Mouse (Mus musculus) effector memory CD4-positive, alpha-beta T cell, adult 7 months (primary cell): ENCODE measurements around the gene Stom. TPM values are rescaled to one million over a fixed set of nuclear protein-coding genes. Genes with fewer than 3 reads are reported as not detected.

ENCODE experiments used
- polyA plus RNA-seq: library from polyadenylated mRNA; unstranded; fragments of 100-300 nt; shearing (Covaris generic); gene quantifications from one replicate; pipeline ENCODE4 v1.2.1, GENCODE M21; 2017

The Stom gene
- polyA plus RNA-seq = 0.26 TPM

GRCm38 (mm10) chr2:35336388-35337280 is at the start of gene Stom:
Stom (minus strand) TSS chr2:35336976.

GRCm38 (mm10) chr2:35367629-35368028 is 30.9 kb upstream of the Stom start, which contains the start of gene 4930568D16Rik:
4930568D16Rik (minus strand) TSS chr2:35367729.

Other genes with a start within 250 kb of the Stom start
- gene AI182371, start 235.4 kb downstream of the Stom start, polyA plus RNA-seq = 4.2 TPM
- gene Cntrl, start 227.5 kb downstream of the Stom start, polyA plus RNA-seq = 100 TPM
- gene Rab14, start 135.9 kb downstream of the Stom start, polyA plus RNA-seq = 221 TPM
- gene Gsn, start 80.6 kb downstream of the Stom start, polyA plus RNA-seq = 4.0 TPM
- not detected for gene 4930568D16Rik, start 30.8 kb upstream of the Stom start, polyA plus RNA-seq
- gene 4930402F06Rik, start 60.2 kb upstream of the Stom start, polyA plus RNA-seq = not detected
- gene Ggta1, start 126.3 kb upstream of the Stom start, polyA plus RNA-seq = 8.4 TPM
- gene Dab2ip, start 221.3 kb upstream of the Stom start, polyA plus RNA-seq = 0.18 TPM